Mouse (Mus musculus) kidney, adult 18-20 months (tissue): ENCODE measurements at regions not wholly inside any gene's neighbourhood (a gene's known extent, or its start where the extent isn't known, plus 50 kb on each side); places are given as distances from the start of the nearest gene placed in this dataset.

Experiments used
- DNase-seq: peaks from one replicate; pipeline ENCODE4 v3.0.0; 2021

DNA sequence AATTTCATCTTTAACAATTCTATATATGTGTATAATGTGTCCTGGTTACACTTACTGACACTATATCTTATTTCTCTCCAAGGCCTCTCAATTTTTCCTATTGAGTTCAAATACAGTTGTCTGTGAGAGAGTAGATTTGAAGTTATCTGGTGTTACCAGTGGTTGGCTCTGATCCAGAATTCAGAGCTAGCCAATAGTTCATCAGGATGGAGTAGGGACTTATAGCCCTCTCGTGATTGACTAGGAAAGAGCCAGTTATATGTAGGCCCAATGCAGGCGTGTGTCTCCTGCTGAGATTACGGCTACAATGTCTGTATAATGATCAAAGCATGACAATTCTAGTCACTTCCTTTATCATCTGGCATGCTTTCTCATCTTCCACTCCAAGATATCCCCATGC is 1241.0 kb upstream of the Zeb2 start:
- DNase-seq = no peak

DNA sequence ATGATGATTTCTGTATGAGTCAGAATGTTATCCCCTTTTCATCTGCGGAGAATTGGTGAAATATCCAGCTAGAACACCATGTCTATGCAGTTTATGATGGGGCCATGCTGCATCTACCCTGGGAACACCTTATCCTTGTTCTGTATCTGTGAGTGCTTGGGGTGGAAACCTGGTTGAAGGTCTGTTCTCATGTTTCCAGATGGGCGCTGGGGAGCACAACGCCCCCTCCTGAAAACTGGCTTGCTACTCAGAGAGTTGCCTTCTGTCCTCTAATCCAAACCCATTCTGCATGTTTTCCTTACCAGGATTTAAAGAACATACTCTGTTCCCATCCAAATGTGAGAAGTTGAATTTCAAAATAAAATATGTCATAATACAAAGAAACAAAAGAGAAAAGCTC is 1239.5 kb upstream of the Zeb2 start:
- DNase-seq = no peak

DNA sequence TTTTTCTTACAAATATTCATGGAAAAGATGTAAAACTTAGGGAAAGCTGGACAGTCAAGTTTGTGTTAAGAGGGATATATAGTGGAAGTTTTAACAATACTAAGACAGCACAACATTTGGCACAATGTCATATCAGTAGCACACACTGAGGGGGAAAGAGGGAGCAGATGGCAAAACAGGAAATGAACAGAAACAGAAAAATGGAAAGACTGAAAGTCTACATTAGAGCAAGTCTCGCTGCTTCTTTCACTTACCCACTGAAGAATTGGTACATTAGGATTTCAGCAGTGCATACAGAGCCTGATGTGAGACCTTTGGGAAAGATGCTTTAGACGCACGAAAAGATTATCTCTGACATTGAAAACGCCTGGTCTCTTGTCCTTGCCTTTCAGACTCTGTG is 1223.5 kb upstream of the Zeb2 start:
- DNase-seq = no peak

DNA sequence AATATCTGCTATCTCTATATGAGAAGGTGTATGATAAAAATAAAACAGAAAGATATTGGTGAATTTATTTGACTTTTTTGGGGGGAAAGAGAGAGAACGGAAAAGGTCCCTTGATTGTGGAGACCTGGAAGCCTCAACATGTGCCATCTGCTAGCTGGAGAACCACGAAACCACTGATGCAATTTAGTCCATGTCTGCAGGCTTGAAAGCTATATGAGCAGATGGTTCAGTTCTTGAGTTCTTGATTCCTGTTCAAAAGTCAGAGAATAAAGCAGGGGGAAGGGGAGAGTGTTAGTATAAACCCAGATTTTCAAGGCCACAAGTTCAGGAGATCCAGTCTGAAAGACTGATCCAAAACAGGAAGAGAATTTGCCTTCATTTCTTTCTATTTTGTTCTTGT is 1199.5 kb upstream of the Zeb2 start:
- DNase-seq = no peak

DNA sequence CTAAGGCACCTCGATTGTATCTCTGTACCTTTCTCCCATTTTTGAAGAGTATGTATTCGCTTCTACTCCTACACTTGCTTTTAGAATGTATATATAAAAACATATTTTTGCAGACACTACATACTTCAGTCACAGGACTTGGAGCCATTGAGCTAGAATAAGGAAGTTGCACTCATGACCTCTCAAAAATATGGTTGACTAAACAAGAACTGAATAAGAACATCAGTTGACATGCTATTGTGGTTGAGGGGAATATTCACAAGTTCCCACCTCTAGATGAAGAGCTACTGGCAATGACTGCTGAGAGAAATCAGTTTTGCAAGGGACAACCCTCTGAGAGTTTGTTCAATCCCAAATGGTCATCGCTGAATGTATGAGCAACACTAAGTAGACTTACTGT is 1198.0 kb upstream of the Zeb2 start:
- DNase-seq = no peak

DNA sequence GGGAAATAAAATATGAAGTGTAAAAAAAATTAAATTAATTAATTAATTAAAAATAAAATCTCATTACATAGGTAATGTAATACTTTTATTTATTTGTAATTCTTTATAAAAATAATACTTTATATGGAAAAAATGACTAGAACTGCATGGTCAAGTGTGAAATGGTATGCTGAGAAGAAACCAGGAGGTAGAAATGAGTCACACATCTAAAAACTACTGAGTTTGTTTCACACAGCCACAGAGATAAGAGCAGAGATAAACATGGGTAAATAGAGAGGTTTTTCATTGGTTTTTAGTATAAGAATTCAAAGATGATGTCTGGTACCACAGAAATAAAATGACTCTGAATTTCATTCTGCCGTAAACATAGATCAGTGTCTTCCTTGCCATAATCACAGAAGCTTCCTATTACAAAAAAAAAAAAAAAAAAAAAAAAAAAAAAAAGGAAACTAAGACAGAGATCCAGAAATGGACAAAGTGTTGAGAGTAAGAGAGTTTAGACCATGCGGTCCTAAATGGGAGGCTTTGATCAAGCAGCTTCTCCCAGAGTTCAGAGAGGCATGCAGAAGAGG is 1190.5 kb upstream of the Zeb2 start:
- no peak for DNase-seq

DNA sequence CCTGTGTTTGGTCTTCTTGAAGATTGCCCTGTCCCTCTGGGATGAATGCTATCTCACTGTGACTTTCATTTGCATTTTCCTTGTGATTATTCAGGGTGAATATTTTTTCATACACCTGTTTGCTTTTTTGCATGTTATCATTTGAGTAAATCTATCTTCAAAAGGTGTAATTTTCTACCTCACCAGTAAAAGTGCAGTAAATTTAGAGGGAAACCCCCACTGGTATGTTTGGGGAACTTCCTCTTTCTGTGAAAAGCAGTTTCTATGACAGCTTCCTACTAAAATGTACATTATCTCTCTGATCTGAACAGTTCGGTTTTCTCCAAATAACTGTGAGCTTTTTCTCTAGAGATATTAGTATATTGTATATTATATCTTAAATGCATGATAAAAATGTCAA is 1185.4 kb upstream of the Zeb2 start:
- no peak for DNase-seq

DNA sequence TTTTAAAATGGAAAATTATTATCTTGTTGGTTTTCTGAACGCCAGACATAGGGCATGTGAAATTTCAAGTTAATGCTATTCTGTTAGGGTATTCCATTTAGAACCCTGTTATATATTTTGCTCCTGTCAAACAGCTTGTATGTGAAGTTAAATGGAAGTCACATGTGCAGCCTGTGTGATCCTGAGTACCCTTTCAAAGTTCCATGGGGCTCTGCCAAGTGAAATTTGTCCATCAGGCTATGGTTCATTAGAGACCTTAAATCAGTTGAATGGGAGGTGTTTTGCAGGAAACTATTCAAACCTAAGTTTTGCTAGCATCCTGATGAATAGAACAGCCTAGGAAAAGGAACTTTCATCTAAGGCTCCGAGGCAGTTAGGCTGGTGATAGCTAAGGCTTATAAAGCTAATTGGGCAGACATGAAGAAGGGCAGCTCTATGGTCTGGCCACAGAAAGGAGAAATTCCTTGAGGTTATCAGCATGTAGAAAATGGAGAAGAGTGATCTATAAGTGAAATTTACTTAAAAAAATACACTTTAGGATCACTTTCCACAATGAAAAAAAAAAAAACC is 1180.2 kb upstream of the Zeb2 start:
- DNase-seq = no peak

DNA sequence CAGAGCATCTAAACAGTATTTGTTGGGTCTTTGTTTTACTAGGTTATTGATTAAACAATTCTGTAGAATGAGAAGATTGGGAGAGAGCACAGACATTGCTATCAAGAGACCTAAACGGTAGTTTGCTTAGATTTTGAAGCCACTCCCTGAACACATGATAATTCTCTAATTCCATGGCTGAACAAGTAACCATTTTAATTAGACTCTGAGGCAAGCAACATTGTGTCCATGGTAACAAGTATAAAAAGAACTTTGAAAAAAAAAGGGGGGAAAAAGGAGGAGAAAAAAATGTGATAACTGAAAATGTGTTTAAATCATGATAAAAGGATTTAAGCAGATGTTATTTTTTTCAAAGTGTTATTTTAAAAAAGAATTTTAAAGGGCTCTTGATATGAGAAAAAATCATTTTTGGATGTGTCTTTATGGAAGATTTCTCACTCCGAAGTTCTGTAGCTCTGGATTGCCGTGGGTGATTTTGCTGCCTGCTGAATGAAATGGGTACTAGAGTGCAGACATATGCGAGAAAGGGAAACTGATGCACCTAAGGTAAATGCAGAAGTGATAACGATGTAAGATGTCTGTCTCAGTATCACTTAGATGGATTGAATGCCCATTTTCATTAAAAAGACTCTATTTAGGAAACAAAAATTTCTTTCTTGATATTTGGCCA is 1166.9 kb upstream of the Zeb2 start:
- DNase-seq = no peak

DNA sequence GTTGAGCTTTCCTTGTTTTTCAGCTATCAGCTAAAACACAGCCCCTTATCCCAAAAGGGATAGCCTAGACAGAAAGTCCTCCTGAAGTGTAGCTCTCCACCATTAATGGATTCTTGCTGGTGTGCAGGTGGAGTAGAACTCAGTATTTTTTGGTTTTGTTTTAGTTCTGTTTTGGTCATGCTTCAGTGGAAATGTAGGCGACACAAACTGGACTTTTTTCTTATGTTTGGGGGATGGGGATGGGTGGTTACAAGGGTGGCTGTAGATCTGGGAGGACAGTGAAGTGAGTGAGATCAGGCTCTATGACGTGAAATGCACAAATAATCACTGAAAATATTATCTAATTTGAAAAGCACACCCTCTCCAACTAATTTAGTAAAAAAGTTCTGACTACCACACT is 1163.6 kb upstream of the Zeb2 start:
- no peak for DNase-seq

DNA sequence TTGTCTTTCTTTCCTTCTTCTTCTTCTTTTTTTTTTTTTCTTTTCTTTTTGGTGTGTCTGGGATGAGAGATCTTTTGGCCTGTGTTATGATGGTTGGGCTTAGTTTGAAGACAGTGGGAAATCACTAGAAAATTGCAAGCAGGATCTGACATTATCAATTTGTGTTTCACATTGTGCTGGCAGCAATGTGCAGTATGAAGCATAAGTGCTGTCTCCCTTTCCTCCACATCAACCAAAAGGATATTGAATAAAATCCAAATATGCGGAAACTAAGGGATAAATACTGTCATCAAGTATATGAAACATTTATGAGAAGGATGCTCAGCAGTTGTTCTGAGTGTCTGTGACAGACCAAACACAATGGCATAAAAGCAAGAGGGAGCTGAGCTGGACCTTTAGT is 1144.4 kb upstream of the Zeb2 start:
- no peak for DNase-seq

DNA sequence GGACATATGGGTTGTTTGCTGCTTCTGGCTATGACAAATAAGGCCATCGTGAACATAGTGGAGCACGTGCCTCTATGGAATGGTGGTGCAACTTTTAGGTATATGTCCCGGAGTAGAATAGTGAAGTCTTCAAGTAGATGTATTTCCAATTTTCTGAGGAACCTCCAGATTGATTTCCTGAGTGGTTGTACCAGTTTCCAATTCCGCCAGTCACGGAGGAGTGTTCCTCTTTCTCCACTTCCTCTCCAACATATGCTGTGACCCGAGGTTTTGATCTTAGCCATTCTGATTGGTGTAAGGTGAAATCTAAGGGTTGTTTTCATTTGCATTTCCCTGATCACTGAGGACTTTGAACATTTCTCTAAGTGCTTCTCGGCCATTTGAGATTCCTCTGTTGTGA is 1134.4 kb upstream of the Zeb2 start:
- no peak for DNase-seq

DNA sequence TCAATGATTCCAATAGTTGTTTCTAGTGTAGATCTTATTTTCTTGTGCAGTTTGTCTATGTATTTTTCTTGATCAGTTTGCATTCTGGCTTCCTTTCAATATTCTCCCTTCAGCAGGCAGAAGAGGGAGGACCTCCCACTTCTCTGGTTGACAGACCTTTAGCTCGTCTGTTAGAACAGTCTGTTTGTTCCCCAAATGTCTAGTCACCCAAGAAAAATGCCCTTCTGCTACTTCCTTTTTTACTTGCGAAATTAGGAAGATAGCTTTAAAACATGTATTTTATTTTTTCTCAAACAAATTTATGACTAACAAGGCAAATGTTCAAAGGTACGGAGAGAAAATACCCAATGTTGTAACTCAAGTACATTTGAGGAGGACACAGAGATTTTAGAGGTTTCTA is 1128.5 kb upstream of the Zeb2 start:
- DNase-seq = no peak

DNA sequence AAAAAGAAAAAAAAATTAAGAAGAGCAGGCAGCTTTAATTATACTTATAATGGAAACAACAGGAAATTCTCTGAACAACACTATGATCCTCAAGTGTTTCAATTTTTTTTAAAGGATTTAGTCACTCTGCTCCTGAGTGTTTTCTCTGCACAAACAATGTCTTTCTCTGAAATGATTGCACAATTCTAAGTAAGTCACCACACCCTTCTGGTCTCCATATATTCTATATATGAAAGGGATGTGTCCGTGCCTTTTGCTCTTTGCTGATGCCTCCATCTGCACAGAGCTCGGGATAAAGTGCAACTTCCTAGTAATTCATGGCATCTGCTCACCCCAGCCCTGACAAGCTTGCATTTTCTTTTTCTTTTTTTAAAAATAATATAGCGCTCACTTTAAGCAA is 1127.5 kb upstream of the Zeb2 start:
- DNase-seq = no peak

DNA sequence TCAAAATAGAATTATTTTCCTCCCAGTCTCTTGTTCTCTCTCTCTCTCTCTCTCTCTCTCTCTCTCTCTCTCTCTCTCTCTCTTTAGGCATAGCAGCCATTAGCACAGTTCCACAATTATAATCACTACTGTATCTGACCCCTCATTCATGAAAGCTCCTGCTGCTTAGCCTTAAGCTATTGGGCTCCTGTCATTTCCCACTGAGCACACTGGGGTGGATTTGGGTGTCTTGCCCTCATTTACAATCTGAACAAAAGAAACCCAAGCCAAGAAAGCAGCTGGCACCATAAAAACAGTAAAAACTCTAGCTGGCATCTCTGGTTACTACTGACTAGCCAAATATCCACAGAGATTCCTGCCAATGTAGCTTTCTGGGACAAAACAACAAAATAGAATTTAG is 1125.6 kb upstream of the Zeb2 start:
- no peak for DNase-seq

DNA sequence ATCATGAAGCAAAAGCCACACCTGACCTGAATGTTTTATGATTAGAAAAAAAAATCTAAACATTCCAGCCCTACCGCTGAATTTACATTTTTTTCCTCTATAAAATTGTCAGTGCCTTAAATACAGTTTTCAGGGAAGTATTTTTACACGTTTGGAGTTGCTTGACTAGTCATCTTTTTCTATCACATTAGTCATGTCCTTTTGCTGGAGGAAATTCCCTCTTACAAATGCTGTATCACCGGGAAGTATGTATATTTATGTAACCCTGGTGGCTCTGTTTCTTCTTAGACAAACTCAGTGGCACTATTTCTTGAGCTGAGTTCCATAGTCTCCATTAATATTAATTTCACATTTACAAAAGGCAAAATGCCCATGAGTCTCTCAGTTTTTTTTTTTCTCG is 1122.7 kb upstream of the Zeb2 start:
- DNase-seq = no peak

DNA sequence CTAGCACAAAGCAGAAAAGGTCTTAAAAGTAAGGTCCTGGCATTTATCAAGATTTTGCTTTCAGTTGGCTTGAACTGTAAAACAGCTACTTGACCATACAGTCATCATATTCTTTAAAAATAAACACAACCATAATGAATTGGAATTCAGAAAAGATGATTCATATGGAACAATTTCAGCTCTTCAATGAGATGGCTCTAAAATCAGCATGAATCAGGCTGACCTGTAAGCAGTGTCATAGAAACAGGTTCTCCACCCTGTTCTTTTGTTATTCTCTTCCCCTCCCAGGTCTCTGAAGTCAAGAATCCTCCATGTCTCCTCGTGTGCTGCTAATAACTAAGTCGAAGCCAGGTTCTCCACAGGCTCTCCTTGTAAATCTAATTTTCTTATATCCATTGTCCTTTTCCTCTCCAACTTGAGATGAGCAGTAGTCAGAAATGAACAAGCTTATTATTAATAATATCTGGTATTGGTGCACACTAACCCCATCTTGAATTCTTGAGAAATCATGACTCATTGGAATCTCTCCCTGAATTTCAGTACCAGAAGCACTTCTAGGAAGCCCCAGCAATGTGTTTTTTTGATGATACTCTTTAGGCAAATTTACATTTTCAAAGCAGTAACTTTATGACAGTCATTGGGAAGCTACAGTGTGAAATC is 1113.7 kb upstream of the Zeb2 start:
- DNase-seq = no peak

DNA sequence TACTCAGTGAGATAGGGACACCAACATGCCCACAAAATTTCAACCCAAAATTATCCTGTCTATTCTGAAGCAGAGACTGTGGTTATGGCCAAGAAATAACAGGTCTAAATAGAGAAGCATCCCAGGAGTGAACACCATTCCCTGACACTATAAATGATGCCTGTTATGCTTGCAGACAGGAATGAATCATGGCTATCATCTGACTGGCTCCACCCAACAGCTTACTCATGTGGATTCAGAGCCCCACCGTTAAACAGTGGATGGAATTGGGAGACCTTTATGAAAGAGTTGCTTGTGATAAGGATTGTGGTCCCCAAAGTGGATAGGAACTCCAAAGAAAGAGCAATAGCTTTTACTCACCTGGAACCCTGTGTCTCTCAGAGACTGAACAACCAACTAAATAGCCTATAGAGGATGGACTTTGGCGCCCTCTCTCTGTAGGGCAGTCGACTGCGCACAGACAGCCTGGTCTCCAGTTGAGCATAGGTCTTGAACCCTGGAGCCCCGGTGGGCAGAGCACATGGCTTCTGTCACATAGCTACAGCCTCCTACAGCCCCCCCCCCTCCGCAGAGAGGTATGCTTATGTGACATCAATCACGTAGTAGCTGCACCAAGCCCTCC is 1101.3 kb upstream of the Zeb2 start:
- peak; percentile 6 for DNase-seq

DNA sequence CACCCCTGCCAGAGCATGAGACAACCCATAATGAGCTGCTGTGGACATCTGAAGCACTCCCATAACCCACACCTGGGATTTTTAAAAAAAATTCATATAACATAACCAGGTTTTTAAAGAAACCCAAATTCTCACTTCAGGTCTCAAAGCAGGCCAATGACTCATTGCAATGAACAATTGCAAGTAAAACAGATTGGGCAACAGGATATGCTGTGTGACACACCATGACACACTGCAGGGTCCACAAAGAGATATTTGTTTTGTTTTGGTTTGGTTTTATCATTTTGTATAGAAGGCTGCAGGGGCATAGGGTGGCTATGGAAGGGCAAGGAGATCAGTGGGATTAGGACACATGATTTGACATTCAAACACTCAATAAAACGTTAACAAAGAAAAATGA is 1082.1 kb upstream of the Zeb2 start:
- no peak for DNase-seq

DNA sequence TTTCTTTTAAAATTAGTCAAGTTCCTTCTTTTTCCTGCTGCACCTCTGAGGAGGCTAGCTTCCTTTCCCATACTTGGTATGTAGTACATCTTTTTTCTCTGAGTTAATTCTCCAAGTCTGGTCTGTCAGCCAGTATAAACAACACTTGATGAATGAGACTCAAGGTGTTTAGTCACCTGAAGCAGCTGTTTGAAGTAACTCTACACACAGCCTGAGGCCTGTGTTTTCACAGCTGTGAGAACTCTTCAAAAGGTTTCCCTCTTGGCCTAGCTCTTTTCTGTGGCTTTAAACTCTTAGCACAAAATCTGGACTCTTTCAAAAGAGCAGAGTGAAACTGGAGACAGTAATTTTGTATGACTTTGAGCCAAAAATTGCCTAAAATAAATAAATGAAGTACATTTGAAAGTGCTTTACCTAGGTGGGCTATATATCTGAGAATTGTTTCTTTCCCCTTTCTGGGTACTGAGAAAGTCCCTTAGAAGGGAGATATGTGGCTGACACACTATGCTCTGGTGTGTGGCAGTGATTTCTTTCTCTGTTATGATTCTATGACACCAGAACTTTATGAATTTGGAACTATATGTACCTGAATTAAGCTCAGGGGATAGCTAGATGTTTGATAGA is 1070.2 kb upstream of the Zeb2 start:
- DNase-seq = no peak

DNA sequence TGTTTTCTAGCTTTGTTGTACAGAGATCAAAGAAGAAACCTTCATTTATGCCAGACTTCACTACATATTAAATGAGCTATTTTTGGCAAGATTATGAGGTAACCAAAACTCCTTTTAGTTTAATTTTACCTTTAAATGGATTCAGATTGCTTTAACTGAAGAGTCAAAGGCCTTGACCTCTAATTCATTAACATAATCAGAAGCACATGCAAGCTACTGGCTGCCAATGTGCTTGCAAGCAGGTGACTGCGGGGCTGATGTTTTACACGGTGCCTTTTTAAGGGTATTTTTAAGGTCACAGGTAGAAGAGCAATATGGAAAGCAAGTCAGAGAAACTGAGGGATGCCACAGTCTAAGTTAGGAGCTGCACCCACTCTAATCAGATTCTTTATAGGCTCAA is 1066.0 kb upstream of the Zeb2 start:
- no peak for DNase-seq

DNA sequence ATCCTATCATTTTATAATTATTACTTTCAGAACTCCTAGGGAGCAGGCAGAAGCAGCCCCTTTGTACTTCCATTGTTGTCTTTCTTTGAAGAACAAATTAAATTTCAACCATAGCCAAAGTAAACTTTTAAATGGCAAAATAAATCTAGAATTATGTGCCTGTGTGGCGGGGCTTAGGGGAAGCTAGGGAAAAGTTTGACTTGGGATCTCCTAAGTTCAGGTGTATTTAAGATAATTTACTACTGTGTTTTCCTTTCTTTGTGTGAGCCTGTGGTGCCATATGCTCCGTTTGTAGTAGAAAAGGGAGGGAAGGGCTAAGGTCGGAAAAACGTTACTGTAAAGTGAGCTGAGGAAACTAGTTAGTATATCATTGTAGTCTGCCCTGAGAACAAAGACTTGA is 1062.5 kb upstream of the Zeb2 start:
- DNase-seq = no peak

DNA sequence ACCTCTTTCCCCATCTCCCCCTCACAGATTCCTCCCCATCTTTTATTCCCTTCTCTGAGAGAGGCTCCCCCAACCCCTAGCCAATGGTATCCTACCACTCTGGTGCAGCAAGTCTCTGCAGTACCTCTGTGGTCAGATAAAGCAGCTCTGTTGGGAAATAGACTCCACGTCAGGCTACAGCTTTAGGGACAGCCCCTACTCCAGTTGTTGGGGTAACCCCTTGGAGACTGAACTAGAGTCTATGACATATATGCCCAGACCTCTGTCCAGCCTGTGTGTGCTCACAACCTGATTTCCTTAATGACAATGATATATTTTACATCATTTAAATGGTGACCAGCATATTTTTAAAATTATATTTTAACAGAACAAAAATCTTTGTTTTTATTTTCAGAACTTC is 1051.3 kb upstream of the Zeb2 start:
- DNase-seq = no peak

DNA sequence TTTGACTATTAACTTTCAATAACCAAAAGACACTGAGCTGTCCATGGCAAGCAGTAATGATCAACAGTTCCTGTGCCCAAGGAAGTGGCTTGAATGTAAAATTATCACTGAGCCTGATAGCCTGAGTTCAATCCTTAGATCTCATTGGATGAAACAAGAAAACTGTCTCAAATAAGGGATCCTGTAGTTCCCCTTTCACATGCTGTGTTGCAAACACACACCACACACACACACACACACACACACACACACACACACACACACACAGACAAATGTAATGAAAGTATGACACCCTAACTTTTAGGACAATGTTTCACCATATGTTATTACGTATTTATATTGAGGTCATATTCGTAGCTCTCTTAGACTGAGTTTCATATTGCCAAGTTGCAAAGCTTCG is 1032.7 kb upstream of the Zeb2 start:
- no peak for DNase-seq
